Mouse (Mus musculus): ENCODE measurements at regions not wholly inside any gene's neighbourhood (a gene's known extent, or its start where the extent isn't known, plus 50 kb on each side); places are given as distances from the start of the nearest gene placed in this dataset.

DNA sequence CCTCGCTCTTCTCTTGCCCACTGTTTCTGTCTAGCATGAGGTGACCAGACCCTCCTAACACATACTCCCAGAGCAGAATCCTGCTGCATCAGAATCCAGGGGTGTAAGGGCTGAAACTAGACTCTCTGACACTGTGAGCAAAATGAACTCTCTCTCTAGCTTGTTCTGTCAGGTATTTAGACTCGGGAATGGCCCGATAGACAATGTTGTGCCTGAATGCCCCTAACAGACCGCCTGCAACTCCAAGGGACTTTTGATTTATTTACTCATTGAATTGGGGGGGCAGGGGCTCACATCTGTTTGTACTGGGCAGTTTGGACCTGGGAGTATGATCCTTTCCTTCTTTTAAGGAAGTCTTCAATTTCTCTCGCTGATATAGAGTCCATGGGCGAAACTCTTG is 469.3 kb upstream of the Trpc7 start:
- intact Hi-C loops (cut with DNase I; ENCODE audit: low total_unique reads), result no loop called here
- no peak for DNase-seq

DNA sequence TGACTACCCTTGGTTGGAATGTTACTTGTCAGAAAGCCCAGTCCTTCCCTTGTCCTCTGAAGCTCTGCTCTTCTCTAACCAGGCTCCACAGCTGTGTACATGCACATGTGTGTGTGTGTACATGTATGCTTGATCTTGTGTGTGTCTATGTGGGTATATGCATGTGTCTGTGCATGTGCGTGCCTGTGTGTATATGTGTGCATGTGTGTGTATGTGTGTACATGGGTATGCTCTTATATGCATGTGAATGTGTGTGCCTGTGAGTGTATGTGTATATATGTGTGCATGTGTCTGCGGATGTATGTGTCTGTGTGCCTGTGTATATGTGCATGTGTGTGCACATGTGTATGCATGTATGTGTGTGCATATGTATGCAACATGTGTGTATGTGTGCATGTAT is 468.6 kb upstream of the Trpc7 start:
- intact Hi-C loops (cut with DNase I; ENCODE audit: low total_unique reads), result no loop called here
- DNase-seq, result no peak

DNA sequence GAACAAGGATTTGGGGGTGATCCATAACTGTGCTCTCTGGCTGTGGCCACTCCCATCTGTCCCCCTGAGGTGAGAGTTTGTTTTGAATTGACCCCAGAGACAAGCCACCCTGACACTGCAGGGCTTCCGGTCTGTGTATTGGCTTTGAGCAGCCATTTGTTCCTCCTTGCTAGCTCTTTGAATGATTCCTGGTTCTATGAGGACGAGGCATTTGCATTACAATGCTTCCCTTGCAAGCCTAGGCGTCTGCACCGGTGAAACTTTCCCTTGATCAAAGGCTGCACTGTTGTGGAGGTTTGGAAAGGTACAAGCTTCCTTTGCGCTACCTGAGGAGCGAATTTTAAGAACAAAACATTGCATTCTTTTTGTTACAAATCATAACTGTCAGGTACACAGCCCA is 466.8 kb upstream of the Trpc7 start:
- DNase-seq, result no peak
- intact Hi-C loops (cut with DNase I; ENCODE audit: low total_unique reads), result no loop called here

GRCm38 (mm10) chr13:57361286-57361685 is 465.5 kb upstream of the Trpc7 start:
- DNase-seq, result no peak
- intact Hi-C loops (cut with DNase I; ENCODE audit: low total_unique reads), result no loop called here

DNA sequence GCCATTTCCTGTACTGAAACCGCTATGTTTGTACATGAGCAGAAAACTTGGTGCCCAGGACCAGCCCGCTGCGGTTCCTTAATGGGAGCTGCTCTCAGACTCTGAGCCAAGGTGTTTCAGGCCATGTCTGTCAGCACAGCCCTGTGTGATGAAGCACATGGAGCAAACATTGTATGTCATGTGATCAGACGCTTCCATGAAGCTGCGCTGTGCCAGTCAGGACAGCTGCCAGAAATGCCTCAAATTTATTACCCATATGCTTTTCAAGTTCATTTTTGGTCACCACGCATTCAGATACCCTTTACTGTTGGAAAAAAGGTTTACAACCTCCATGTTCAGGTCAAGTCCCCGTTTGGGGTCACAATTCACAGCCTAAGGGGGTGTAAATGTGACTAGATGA is 458.8 kb upstream of the Trpc7 start:
- intact Hi-C loops (cut with DNase I; ENCODE audit: low total_unique reads), result no loop called here
- DNase-seq, result no peak

GRCm38 (mm10) chr13:57353976-57354375 is 458.2 kb upstream of the Trpc7 start:
- intact Hi-C loops (cut with DNase I; ENCODE audit: low total_unique reads), result no loop called here
- DNase-seq, result no peak

- intact Hi-C loops (cut with DNase I; ENCODE audit: low total_unique reads), result no loop called here
- DNase-seq, result no peak
Measured at GRCm38 (mm10) chr13:57350828-57351227, 455.0 kb upstream of the Trpc7 start.

GRCm38 (mm10) chr13:57338676-57339075 is 442.9 kb upstream of the Trpc7 start:
- intact Hi-C loops (cut with DNase I; ENCODE audit: low total_unique reads), result no loop called here
- DNase-seq, result no peak

GRCm38 (mm10) chr13:57336596-57336995 is 440.8 kb upstream of the Trpc7 start:
- DNase-seq, result no peak
- intact Hi-C loops (cut with DNase I; ENCODE audit: low total_unique reads), result no loop called here

DNA sequence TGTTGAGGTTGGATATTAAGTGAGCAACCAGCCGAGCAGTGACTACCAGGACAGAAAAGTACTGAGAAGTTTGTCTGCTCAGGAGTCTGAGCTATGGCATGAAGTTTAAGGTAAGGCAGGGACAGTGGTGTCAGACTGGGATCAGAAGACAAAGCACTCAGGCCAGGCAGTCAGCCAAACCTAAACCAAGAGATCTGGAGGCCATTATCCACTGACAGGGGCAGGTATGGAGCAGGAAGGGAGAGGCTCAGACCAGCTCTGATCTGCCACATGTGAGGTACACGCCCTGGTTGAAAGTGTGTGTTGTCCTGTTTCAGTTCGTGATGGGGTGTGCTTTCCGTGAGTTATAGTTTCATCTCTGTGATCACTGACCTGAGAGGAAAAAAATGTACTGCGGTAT is 437.2 kb upstream of the Trpc7 start:
- intact Hi-C loops (cut with DNase I; ENCODE audit: low total_unique reads), result no loop called here
- DNase-seq, result no peak

- DNase-seq, result no peak
- intact Hi-C loops (cut with DNase I; ENCODE audit: low total_unique reads), result no loop called here
Measured at GRCm38 (mm10) chr13:57331868-57332267, 436.1 kb upstream of the Trpc7 start.

- intact Hi-C loops (cut with DNase I; ENCODE audit: low total_unique reads), result no loop called here
- no peak for DNase-seq
Measured at GRCm38 (mm10) chr13:57325306-57325925, 429.6 kb upstream of the Trpc7 start.

DNA sequence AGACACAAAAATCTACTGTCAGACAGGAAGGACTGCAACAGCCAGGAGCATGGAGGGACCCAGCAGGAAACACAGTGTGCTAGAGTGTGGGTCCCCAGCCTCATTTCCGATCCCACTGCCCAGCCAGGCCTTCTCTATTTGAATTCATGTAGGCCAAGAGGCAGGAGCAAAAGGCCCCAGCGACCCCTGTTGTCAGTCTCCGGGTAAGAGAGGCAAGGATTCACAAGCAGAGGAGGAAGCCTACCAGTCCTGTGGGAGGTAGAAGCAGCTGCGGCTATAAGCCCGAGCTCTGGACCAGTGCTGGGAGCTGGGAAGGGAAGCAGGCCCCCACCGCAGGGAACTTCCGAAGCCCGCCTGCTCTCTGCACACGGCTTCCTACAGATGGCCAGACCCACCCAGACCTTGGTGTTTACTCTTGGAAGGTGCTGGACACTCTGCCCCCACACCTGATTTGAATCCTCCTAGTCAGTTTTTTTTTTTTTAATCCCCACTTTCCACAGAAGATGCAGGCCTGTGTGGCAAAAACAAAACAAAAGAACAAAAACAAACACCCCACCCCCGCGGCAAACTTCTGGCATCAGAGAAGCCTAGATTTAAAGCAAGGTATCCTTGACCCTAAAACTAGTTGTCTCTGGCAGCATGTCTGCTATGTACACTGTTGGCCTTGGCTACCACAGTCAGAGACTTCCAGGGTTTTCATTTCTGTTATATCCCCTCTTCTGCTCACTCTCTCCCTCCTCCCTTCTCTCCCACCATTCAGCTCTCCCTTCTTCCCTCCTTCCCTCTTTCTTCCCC is 420.6 kb upstream of the Trpc7 start:
- intact Hi-C loops (cut with DNase I; ENCODE audit: low total_unique reads), result no loop called here
- DNase-seq, result no peak

GRCm38 (mm10) chr13:57314512-57314911 is 418.7 kb upstream of the Trpc7 start:
- DNase-seq, result no peak
- intact Hi-C loops (cut with DNase I; ENCODE audit: low total_unique reads), result no loop called here

- DNase-seq, result no peak
- intact Hi-C loops (cut with DNase I; ENCODE audit: low total_unique reads), result no loop called here
Measured at GRCm38 (mm10) chr13:57313731-57314130, 417.9 kb upstream of the Trpc7 start.

DNA sequence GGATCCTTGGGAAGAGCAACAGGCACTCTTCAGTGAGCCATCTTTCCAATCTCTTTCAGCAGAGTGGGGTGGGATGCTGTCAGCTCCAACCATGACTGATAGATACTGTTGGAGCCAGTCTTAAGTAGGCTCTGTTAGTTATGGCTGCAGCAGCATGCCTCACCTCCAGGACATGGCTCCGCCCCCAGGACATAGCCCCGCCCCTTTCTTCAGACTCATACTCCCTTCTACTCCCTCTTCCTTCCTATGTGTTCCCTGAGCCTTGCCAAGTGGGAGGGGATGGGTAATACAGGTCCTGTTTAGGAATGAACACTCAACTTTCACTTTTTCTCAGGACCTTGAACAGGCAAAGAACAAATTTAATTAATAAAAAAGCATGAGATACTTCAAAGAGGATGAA is 415.4 kb upstream of the Trpc7 start:
- intact Hi-C loops (cut with DNase I; ENCODE audit: low total_unique reads), result no loop called here
- no peak for DNase-seq

GRCm38 (mm10) chr13:57309618-57310017 is 413.8 kb upstream of the Trpc7 start:
- no peak for DNase-seq
- intact Hi-C loops (cut with DNase I; ENCODE audit: low total_unique reads), result no loop called here

DNA sequence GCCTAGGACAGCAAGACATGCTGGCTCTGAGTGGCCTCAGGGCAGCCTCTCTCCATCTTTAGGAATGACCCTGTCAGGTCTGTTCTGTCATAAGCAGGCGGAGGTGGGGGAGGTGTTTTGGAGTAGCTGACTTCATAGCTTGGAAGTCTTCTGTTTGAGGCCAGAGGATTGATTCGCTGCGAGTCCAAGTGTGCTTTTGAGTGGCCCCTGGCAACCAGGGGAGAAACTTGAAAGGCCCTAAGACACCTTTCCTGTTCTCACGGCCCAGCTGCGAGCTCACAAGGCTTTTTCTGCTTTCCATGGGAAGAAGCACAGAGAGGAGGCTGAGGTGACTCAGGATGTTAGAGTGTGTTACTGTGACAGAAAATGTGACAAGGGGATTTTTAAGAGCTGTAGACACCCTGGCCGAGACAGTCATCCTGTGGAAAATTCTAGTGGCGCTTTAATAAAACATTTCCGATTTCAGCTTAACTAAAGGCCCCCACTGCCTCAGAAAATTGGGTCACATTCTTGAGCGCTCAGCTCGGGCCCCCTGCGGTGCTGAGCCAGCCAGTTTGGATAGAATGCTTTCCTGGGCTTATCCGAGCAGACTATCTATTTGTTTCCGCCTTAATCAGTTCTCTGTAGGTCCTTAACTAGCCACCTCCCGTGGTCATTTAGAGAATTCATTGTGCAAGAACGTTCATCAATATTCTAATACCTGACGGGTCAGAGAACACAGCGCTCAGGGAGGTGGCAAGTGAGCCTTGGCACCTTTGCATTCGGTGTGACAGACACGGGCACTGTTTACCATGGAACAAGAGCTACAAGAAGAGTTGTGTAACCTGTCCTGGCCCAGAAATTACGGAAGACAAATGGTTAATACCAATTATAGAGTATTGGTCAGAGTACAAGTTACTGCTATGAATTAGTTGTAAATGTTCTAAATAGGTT is 412.4 kb upstream of the Trpc7 start:
- no peak for DNase-seq
- intact Hi-C loops (cut with DNase I; ENCODE audit: low total_unique reads), result no loop called here

- no peak for DNase-seq
- intact Hi-C loops (cut with DNase I; ENCODE audit: low total_unique reads), result no loop called here
Measured at GRCm38 (mm10) chr13:57305586-57305985, 409.8 kb upstream of the Trpc7 start.

- no peak for DNase-seq
- intact Hi-C loops (cut with DNase I; ENCODE audit: low total_unique reads), result no loop called here
Measured at GRCm38 (mm10) chr13:57303805-57304204, 408.0 kb upstream of the Trpc7 start.

Measured in gastrocnemius, postnatal 14 days (tissue).